Mouse (Mus musculus) heart, postnatal 14 days (tissue): ENCODE measurements around the gene Gm815. TPM values are rescaled to one million over a fixed set of nuclear protein-coding genes. Genes with fewer than 3 reads are reported as not detected.

Experiments used
- DNase-seq, 2 experiments: peaks; one replicate each; pipeline ENCODE4 v3.0.0; 2021 to 2022
- intact Hi-C: fragments of 180-260 bp; cut with DNase I; formaldehyde crosslinking; loops from one replicate; pipeline ENCODE4 v1.15.1; 2025
- long read RNA-seq, 2 experiments: library from polyadenylated mRNA; stranded (forward); transcript quantifications; one replicate each; pipeline ENCODE4 v2.0.0; 2021
- total RNA-seq, 2 experiments: library from RNA; stranded (reverse); gene quantifications; 2 replicates each; pipeline ENCODE4 v1.2.3; 2021

Gm815 gene
- total RNA-seq: not detected
- long read RNA-seq, experiment 1: 0 reads
- long read RNA-seq, experiment 2: 0 reads

DNA sequence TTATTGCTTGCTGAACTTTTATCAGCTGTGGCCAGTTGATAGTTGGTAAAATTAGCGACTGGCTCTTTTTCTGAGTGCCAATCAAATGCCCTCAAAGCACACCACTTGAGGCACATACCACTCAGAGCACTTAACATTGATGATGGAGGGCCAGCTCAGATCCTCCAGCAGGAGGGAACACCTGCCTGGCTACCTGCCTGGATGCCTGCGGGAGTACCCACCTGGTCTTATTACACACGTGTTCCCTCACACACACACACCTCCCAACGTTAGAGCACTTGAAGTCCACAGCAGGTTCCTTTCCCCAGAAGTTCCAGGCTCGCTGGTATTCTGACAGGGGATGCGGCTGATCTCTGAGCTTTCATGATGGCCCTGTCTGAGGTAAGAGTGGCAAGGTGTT lies at the start of gene Gm815:
Gene Gm815, plus strand, starts transcription at position 266 of the 400 bp plus-strand sequence.
- DNase-seq: no peak
- intact Hi-C loops: no loop called here

DNA sequence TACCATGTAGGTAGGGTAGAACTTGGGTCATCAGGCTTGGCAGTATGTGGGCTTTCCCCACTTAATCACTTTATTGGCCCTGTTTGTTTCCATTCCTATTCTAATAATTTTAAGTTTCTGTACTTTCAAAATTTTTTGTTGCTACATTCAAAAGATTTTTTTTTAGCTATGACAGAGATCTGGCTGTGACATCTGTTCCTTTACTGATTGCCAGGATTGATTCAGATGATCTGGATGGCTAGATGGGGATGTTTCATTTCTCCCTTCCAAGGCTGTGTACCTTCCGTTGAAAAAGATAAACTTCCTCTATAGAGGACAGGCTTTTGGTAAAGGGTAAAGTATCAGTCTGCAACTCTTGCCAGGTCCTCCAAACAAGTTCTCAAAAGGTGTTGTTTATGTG lies 48.1 kb upstream of the Gm815 start:
- no peak for DNase-seq
- intact Hi-C loops: no loop called here

DNA sequence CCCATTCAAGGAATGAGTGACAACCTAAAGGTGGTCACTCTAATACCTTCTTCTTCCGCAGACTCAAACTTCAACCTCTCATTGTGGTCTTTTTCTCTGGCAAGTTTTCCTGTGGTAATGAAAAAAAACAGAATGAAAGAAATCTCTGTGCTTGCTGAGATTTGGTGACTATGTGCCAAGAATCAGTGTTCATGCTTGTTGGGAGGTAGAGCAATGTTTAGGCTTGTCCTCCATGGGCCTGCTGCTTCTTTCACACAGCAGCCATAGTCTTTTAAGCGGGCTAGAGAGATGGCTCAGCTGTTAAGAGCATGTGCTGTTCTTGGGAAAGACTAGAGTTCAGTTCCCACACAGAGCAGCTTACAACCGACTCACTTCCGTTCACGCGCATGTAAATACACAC lies 41.8 kb upstream of the Gm815 start:
- no peak for DNase-seq

GRCm38 (mm10) chr19:26844813-26845212 lies 40.9 kb upstream of the Gm815 start:
- intact Hi-C loops: no loop called here

More for the DNA sequence above, 41.8 kb upstream of the Gm815 start:
- intact Hi-C loops: no loop called here

GRCm38 (mm10) chr19:26845276-26846016 lies 40.2 kb upstream of the Gm815 start:
- DNase-seq: peak; percentile 78 to 87
- intact Hi-C loops: no loop called here

More at GRCm38 (mm10) chr19:26844813-26845212, 40.9 kb upstream of the Gm815 start:
- no peak for DNase-seq

DNA sequence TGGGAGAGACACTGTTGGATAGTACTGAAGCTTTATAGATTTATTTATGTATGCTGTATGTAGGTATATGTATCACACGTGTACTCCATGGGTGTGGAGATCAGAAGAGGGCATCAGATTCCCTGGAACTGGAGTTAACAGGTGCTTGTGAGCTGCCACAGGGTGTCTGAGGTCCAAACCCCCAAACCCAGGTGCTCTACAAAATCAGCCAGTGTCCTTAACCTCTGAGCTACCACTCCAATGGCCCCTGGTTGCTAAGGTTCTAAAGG lies 39.7 kb upstream of the Gm815 start:
- no peak for DNase-seq
- intact Hi-C loops: no loop called here

DNA sequence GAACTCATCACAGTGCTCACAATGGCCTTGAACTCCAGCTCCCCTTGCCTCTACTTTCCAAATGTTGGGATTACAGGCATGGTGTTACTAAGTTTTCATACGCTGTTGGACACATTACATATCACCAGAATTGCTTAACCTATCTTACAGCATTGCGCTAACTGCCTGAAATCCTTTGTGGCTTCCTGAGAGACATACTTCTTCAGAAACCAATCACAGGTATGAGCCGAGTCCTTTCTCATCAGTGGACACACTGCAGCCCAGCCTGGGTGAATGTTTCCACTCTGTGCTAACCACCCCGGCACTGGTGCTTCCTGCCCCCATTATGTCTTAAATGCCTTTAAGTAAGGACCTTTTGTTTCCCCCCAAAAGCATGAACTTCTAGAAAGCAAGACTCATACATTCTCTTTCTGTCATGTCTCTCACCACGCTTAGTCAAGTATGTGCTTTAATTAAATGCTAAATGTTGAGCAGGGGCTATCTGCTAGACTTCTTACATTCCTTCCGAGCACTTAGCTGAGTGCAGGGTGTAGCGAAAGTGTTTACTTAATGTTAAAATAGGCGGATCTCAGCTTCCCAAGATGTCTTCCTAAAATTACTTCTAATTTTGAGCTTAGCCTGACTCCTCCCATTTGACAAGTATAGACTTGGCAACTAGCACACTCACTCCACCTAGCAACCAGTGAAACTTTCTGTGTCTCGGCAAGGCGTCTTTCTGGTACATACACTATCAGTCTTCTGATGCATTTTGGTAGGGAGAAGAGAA lies 34.5 kb upstream of the Gm815 start:
- DNase-seq: no peak
- intact Hi-C loops: no loop called here

- intact Hi-C loops: no loop called here
- no peak for DNase-seq
Observed at GRCm38 (mm10) chr19:26852325-26852900, 33.3 kb upstream of the Gm815 start.

DNA sequence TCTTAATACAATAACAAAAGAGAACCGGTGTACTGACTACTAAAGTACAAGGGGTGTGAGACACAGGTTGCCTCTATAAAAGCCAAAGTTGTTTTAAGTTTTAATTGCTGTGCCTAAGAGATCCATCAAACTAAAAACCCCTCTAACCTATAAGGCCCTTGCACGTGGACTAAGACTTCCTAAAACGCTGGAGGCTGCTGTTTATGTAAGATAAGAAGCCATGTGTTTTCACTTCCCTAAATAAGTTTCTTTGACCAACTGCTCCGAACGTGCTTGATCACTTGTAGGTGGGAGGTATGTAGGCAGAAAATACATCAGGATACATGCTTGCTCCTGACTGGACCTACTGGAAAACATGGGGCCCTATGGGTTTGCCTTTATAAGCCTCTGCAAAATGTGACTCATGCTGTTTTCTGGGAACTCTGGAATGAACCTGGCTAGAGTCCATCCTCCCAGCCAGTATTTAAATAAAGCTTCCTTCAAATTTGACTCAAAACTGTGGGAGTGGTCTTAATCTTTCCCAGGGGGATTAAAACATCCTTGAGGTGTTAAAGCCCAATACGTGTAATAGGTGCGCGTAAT lies 31.9 kb upstream of the Gm815 start:
- no peak for DNase-seq
- intact Hi-C loops: no loop called here

DNA sequence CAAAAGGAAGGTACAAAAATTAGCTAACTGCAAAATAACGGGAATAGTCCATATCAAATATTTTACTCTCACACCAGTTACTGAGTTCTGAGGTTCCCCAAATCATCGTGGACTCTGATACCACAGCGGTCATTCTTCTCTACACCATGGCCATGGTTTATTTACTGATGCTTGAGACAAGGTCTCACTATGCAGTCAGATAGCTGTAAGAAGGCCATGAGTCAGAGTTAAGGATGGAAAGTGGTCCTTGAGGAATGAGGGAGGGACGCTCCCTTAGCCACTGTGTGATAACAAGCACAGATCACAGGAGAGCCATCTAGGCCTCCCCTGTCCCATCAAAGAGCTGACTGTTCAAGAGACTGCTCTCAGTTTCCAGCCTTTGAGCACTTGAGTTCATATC lies 31.0 kb upstream of the Gm815 start:
- DNase-seq: no peak
- intact Hi-C loops: no loop called here

GRCm38 (mm10) chr19:26855152-26855551 lies 30.5 kb upstream of the Gm815 start:
- intact Hi-C loops: no loop called here
- DNase-seq: no peak

DNA sequence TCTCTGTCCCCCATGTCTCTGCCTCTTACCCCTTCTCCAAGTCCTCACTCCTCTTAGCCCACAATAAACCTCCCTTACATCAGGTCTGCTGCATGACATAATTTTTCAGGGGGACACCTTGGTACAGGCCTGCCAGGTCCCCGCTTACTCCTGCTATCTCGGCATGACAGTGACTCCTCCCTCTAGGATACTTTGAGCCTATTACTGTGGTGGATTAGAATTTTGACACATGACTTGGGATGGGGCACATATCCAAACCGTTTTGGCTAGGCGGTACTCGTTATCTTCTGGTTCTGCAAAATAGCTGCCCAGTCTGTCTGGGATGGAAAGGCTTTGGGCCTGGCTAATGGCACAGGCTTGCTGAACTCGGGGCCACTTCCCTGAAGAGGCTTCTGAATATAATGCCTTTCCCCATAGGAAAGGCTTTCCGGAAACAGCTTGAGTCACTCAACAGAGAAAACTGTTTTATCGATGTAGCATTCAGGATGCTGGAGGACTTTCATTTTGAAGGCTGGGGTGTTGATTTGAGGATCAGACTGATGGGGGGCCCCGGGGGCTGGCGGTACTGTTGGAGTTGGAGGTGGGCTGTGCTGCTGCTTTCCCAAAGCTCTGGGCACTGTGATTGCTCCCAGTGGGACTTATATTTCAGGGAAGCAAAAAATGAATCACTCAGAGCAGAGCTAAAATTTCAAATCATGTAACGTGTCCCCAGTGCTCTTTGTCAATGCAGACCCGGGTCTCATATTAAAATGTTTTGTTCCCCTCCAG lies 27.1 kb upstream of the Gm815 start:
- peak in 1 of 2 experiments; percentile 35 for DNase-seq
- intact Hi-C loops: no loop called here

GRCm38 (mm10) chr19:26859195-26859570 lies 26.5 kb upstream of the Gm815 start:
- intact Hi-C loops: no loop called here

DNA sequence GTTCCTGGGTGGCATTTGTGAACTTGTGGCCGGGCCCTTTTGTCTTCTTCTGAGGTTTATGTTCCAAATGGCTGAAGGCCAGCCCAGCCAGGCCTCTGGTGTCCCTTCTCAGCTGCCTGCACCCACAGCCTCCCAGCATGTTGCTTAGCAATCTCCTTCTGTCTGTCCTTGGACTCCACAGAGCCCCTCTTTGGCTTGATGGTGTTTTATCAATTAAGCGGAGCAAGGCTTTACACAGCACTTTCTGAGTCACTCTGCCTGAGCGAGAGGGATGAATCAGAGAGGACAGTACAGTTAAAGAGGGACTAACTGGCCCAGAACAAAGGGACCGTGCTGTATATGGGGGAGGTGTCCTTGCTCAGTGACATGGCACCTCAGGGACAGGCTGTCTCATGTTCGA lies 22.0 kb upstream of the Gm815 start:
- DNase-seq: no peak
- intact Hi-C loops: no loop called here

More at GRCm38 (mm10) chr19:26859195-26859570, 26.5 kb upstream of the Gm815 start:
- no peak for DNase-seq

- no peak for DNase-seq
- intact Hi-C loops: no loop called here
Observed at GRCm38 (mm10) chr19:26864975-26865690, 20.5 kb upstream of the Gm815 start.

DNA sequence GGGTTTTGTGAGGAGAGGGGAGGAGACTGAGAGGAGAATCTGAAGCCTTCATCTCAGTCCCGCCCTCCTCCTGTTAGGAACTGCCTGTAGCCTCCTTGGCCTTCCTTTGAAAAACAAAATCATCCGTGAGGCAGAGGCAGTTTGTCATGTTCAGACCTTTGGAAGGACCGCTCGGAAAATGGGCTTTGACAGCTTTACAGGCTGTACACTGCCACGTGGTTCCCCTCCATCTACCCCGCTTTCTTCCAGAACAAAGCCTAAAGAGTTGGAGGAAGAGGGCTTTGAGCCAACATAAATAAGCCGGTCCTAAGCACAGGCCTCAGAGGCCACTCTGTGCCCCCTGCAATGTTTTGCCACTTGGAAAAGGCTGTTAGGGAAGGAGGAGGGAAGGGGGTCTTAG lies 19.9 kb upstream of the Gm815 start:
- no peak for DNase-seq
- intact Hi-C loops: no loop called here

GRCm38 (mm10) chr19:26869591-26869990 lies 16.1 kb upstream of the Gm815 start:
- DNase-seq: no peak
- intact Hi-C loops: no loop called here

DNA sequence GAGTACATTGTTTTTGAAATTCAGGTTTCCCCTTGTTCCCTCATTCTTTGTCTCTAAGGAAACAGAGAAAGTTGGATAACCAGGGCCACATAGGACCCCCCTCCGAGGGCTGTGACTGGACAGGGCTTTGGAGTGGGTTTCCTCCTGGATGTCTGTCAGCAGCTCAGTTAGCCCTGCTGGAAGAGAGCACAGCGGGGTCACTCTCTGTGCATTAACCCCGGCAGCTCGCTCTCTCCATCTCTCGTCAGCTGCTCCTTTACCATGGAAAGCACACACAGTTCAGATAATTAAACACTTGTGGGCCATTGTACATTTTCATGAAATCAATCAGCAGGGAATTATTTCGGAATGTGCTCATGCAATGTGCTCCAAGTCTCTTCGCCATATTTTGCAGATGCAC lies 15.4 kb upstream of the Gm815 start:
- intact Hi-C loops: no loop called here
- DNase-seq: no peak

DNA sequence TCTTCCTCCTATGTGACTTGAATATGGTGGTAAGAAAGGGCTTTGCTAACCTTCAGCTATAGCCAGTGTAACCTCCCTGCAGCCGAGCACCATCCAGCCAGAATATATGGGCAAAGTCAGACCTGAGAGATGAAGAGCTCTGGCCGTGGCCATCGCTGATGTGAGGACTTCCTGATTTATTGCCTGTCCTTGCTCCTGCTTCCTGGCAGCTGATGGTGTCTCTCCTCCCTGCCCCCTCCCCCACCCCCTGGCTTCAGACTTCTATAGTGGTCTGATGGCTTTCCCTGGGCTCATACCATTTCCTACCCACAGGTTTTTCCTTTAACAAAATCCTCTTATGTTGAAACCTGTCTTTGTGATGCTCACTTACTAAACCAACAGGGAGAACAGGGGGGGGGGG lies 14.6 kb upstream of the Gm815 start:
- intact Hi-C loops: no loop called here
- DNase-seq: no peak

- DNase-seq: no peak
- intact Hi-C loops: no loop called here
Observed at GRCm38 (mm10) chr19:26872886-26873285, 12.8 kb upstream of the Gm815 start.
